Mouse (Mus musculus): ENCODE measurements around the gene Klf5. TPM values are rescaled to one million over a fixed set of nuclear protein-coding genes. Genes with fewer than 3 reads are reported as not detected.

The Klf5 gene
- total RNA-seq, 2 experiments from 2014 or later, result 3.5 to 10.6 TPM

DNA sequence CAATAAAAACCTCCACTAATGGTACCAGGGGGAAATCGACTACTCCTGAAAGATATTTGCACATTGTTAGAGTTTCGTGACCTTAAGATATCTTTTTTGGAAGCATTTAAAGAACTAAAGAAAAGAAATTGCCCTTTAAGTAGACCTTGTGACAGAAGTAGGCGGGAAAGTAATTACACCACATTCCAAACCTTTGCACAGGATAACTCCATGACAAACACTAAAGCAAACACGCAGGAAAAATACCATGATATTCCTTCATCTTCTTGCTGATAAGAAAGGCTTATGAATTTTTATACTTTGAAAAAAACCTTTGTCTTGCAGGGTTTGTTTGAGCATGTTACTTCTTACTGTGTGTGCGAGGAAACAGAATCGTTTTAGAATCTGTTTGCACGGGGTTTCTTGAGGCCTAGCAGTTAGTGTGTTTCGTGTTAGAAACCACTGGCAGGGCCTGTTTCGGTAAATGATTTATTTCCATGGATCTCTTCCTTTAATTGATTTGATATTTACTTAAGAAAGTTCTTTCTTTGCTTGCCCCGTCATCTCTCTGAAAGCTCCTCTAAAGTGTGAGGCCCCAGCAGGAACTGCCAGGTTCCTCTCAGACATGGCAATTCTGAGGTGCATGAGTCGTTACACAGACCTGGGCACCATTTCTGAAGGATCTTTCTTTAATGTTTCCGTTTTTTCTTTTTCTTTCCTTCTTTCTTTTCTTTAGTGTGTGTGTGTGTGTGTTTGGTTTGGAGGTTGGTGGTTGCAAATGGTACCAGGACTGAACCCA, 65.7 kb downstream of the Klf5 start:
- no peak for ATAC-seq (ENCODE audit: poor library complexity, severe bottlenecking)

Other genes starting within 250 kb of the Klf5 start
- gene Pibf1, start 199.3 kb upstream of the Klf5 start, total RNA-seq (2015), result 22.5 and 24.0 TPM in 2 replicates
- gene Pibf1, start 199.3 kb upstream of the Klf5 start, total RNA-seq (2017), result 24.1 and 32.4 TPM in 2 replicates
- 17.6 and 18.2 TPM in 2 replicates for gene Dis3, start 198.9 kb upstream of the Klf5 start, total RNA-seq (2015)
- 17.2 and 26.1 TPM in 2 replicates for gene Dis3, start 198.9 kb upstream of the Klf5 start, total RNA-seq (2017)

All from megakaryocyte, adult 5-6 weeks (primary cell).